Mouse (Mus musculus): ENCODE measurements at regions not wholly inside any gene's neighbourhood (a gene's known extent, or its start where the extent isn't known, plus 50 kb on each side); places are given as distances from the start of the nearest gene placed in this dataset.

GRCm38 (mm10) chrY:43923126-43923525 lies 341.1 kb downstream of the Gm21739 start:
- peak; percentile 3 to 17 for DNase-seq

All from lung, postnatal 4 days (tissue).